Comparison of ENCODE assay signal across 21 mouse cellular contexts in genomic region chr2:96667113-96667512, GRCm38 (mm10).
DNase-seq lines count a peak whose midpoint lies in the region; ATAC-seq lines count a peak whose summit lies in the region.
"Had no signal": no experiment of that assay in that cellular context is flagged by ENCODE, and none has a peak within 500 bp of the region (broad histone marks: within the 10 kb centered on the region; RNA-seq: fewer than 3 reads in every experiment).

No protein-coding gene starts in this region.

- ATAC-seq in hindbrain, embryonic 11.5 days (ENCODE audit: low FRiP score), result no peak
- ATAC-seq in hindbrain, embryonic 16.5 days, result no peak
- ATAC-seq in midbrain, embryonic 14.5 days (ENCODE audit: low FRiP score, low TSS enrichment), result no peak
- ATAC-seq in midbrain, embryonic 15.5 days (replicated peaks), result peak; percentile 78; the same call in 1 of the 2 replicates
- no peak for ATAC-seq in inflammation-experienced regulatory T-cells, adult 6 months
- ATAC-seq: forebrain, embryonic 13.5 days; intestine, embryonic 16.5 days had no signal

- H3K27ac ChIP-seq in hindbrain, embryonic 11.5 days (ENCODE audit: low read depth, low read length), result no peak overlapping the region
- H3K27ac ChIP-seq in hindbrain, embryonic 16.5 days (ENCODE audit: low read depth, low read length), result no peak overlapping the region
- no peak overlapping the region for H3K27ac ChIP-seq in midbrain, embryonic 14.5 days (replicated peaks; ENCODE audit: low read depth, low read length)
- H3K27ac ChIP-seq in midbrain, embryonic 10.5 days (replicated peaks), result no peak overlapping the region
- no peak overlapping the region for H3K27ac ChIP-seq in midbrain, embryonic 15.5 days
- H3K27ac ChIP-seq: embryonic facial prominence, embryonic 15.5 days; forebrain, embryonic 13.5 days; gastrocnemius, adult 2 months had no signal

- no peaks in the 10 kb centered on the region for H3K4me1 ChIP-seq in hindbrain, embryonic 11.5 days (replicated peaks; ENCODE audit: control insufficient read depth, insufficient read depth, low read length)
- H3K4me1 ChIP-seq in hindbrain, embryonic 16.5 days (ENCODE audit: control insufficient read depth, insufficient read depth, low read depth, low read length), result no peaks in the 10 kb centered on the region
- no peaks in the 10 kb centered on the region for H3K4me1 ChIP-seq in midbrain, embryonic 14.5 days (ENCODE audit: control insufficient read depth, insufficient read depth, low read length)
- H3K4me1 ChIP-seq in midbrain, embryonic 10.5 days, result no peaks in the 10 kb centered on the region
- no peaks in the 10 kb centered on the region for H3K4me1 ChIP-seq in midbrain, embryonic 15.5 days
- H3K4me1 ChIP-seq: embryonic facial prominence, embryonic 15.5 days; forebrain, embryonic 13.5 days had no signal

- H3K36me3 ChIP-seq in hindbrain, embryonic 11.5 days (ENCODE audit: control insufficient read depth, insufficient read depth, low read length), result no peaks in the 10 kb centered on the region
- H3K36me3 ChIP-seq in hindbrain, embryonic 16.5 days (ENCODE audit: control insufficient read depth, insufficient read depth, low read length), result no peaks in the 10 kb centered on the region
- H3K36me3 ChIP-seq in midbrain, embryonic 14.5 days (ENCODE audit: control insufficient read depth, insufficient read depth, low read length), result no peaks in the 10 kb centered on the region
- no peaks in the 10 kb centered on the region for H3K36me3 ChIP-seq in midbrain, embryonic 10.5 days
- H3K36me3 ChIP-seq in midbrain, embryonic 15.5 days (replicated peaks), result no peaks in the 10 kb centered on the region
- H3K36me3 ChIP-seq: embryonic facial prominence, embryonic 15.5 days had no signal

- H3K9me3 ChIP-seq in hindbrain, embryonic 11.5 days (ENCODE audit: control insufficient read depth, low read length), result no peaks in the 10 kb centered on the region
- H3K9me3 ChIP-seq in hindbrain, embryonic 16.5 days (ENCODE audit: control insufficient read depth, low read length), result no peaks in the 10 kb centered on the region
- H3K9me3 ChIP-seq in midbrain, embryonic 14.5 days (ENCODE audit: control insufficient read depth, low read length), result no peaks in the 10 kb centered on the region
- H3K9me3 ChIP-seq in midbrain, embryonic 10.5 days (replicated peaks), result no peaks in the 10 kb centered on the region
- no peaks in the 10 kb centered on the region for H3K9me3 ChIP-seq in midbrain, embryonic 15.5 days
- H3K9me3 ChIP-seq: embryonic facial prominence, embryonic 15.5 days; forebrain, embryonic 13.5 days had no signal

- 54% methylated on average over 4 of the region's 4 CpGs for WGBS in hindbrain, embryonic 11.5 days
- WGBS in hindbrain, embryonic 16.5 days, result 16% methylated on average over 4 of the region's 4 CpGs
- 21% methylated on average over 4 of the region's 4 CpGs for WGBS in midbrain, embryonic 14.5 days
- WGBS in midbrain, embryonic 10.5 days, result 81% methylated on average over 4 of the region's 4 CpGs
- WGBS in midbrain, embryonic 15.5 days, result 29% methylated on average over 4 of the region's 4 CpGs

- peak; percentile 4 for DNase-seq in hindbrain, embryonic 11.5 days (ENCODE audit: low spot score)
- peak; percentile 48 for DNase-seq in midbrain, embryonic 14.5 days
- DNase-seq in midbrain, embryonic 10.5 days (ENCODE audit: low spot score), result no peak
- peak; percentile 13 for DNase-seq in retina, embryonic 14.5 days (ENCODE audit: low spot score)
- no peak for DNase-seq in frontal cortex, postnatal 14 days (ENCODE audit: low spot score in 2 of 2)
- DNase-seq: adrenal gland, adult 2 months; adrenal gland, postnatal 25 days; cerebellum, adult 2 months; cerebellum, postnatal 10 days; embryo, embryonic 11 days; gastrocnemius, adult 2 months; gastrocnemius, postnatal 36 days; heart, adult 11 months; heart, postnatal 10 days; heart, postnatal 4 days had no signal

- H3K4me3 ChIP-seq in hindbrain, embryonic 11.5 days (ENCODE audit: low read depth, low read length), result no peak overlapping the region
- no peak overlapping the region for H3K4me3 ChIP-seq in hindbrain, embryonic 16.5 days (ENCODE audit: low read length)
- H3K4me3 ChIP-seq in midbrain, embryonic 14.5 days (replicated peaks; ENCODE audit: low read depth, low read length), result no peak overlapping the region
- no peak overlapping the region for H3K4me3 ChIP-seq in midbrain, embryonic 10.5 days
- no peak overlapping the region for H3K4me3 ChIP-seq in midbrain, embryonic 15.5 days
- H3K4me3 ChIP-seq: embryonic facial prominence, embryonic 15.5 days; forebrain, embryonic 13.5 days; gastrocnemius, adult 2 months had no signal

- no peaks in the 10 kb centered on the region for H3K27me3 ChIP-seq in hindbrain, embryonic 11.5 days (ENCODE audit: control insufficient read depth, insufficient read depth, low read length)
- H3K27me3 ChIP-seq in hindbrain, embryonic 16.5 days (replicated peaks; ENCODE audit: control insufficient read depth, insufficient read depth, low read length), result no peaks in the 10 kb centered on the region
- no peaks in the 10 kb centered on the region for H3K27me3 ChIP-seq in midbrain, embryonic 14.5 days (ENCODE audit: control insufficient read depth, insufficient read depth, low read length)
- H3K27me3 ChIP-seq in midbrain, embryonic 10.5 days (ENCODE audit: low read depth, poor library complexity, severe bottlenecking), result no peaks in the 10 kb centered on the region
- no peaks in the 10 kb centered on the region for H3K27me3 ChIP-seq in midbrain, embryonic 15.5 days (replicated peaks)
- H3K27me3 ChIP-seq: embryonic facial prominence, embryonic 15.5 days; forebrain, embryonic 13.5 days had no signal

- no peak overlapping the region for H3K4me2 ChIP-seq in hindbrain, embryonic 11.5 days (replicated peaks; ENCODE audit: low read depth, low read length)
- no peak overlapping the region for H3K4me2 ChIP-seq in hindbrain, embryonic 16.5 days (ENCODE audit: low read length)
- no peak overlapping the region for H3K4me2 ChIP-seq in midbrain, embryonic 14.5 days (ENCODE audit: low read length)
- no peak overlapping the region for H3K4me2 ChIP-seq in midbrain, embryonic 15.5 days
- H3K4me2 ChIP-seq: embryonic facial prominence, embryonic 15.5 days; forebrain, embryonic 13.5 days had no signal

- no peak overlapping the region for H3K9ac ChIP-seq in hindbrain, embryonic 11.5 days (ENCODE audit: low read depth, low read length)
- no peak overlapping the region for H3K9ac ChIP-seq in hindbrain, embryonic 16.5 days (ENCODE audit: low read depth, low read length)
- no peak overlapping the region for H3K9ac ChIP-seq in midbrain, embryonic 14.5 days (replicated peaks; ENCODE audit: low read length)
- H3K9ac ChIP-seq in midbrain, embryonic 15.5 days, result no peak overlapping the region
- H3K9ac ChIP-seq: embryonic facial prominence, embryonic 15.5 days; forebrain, embryonic 13.5 days had no signal

Comparison
In these comparisons a context has a peak if more than half of its experiments do, and no peak if none do; other contexts are left out.
1. DNase-seq: peak in hindbrain, embryonic 11.5 days (single experiment), midbrain, embryonic 14.5 days (single experiment) and retina, embryonic 14.5 days (single experiment); none in midbrain, embryonic 10.5 days (single experiment) and frontal cortex, postnatal 14 days (0 of 2).